Mouse (Mus musculus) neural tube, embryonic 12.5 days (tissue): ENCODE results near the gene Sfpq. TPM values are rescaled to one million over a fixed set of nuclear protein-coding genes. Genes with fewer than 3 reads are reported as not detected.
A peak's percentile ranks its signal among the peaks of the same experiment; 100 is the strongest.

Experiments
- ATAC-seq: fragments of 200-750 bp; cut with Nextera tagmentation; 2 replicates; pipeline ENCODE4 v1.8.0; 2017; ENCODE audit warnings: low read depth, mild to moderate bottlenecking, moderate TSS enrichment, moderate library complexity; ENCODE audit not compliant: low FRiP score
- H3K27ac ChIP-seq: fragments of 300-500 bp; sonication (generic); 2 replicates; pipeline ENCODE4 v1.5.1; 2016
- H3K27me3 ChIP-seq: fragments of 300-500 bp; sonication (generic); replicated peaks from 2 replicates; pipeline ENCODE4 v1.6.1; 2016; ENCODE audit warnings: mild to moderate bottlenecking
- H3K36me3 ChIP-seq: fragments of 300-500 bp; sonication (generic); 2 replicates; pipeline ENCODE4 v1.6.1; 2016; ENCODE audit warnings: mild to moderate bottlenecking
- H3K4me1 ChIP-seq: fragments of 300-500 bp; sonication (generic); 2 replicates; pipeline ENCODE4 v1.6.1; 2016
- H3K4me2 ChIP-seq: fragments of 300-500 bp; sonication (generic); replicated peaks from 2 replicates; pipeline ENCODE4 v1.6.1; 2016; ENCODE audit warnings: mild to moderate bottlenecking
- H3K4me3 ChIP-seq: fragments of 300-500 bp; sonication (generic); 2 replicates; pipeline ENCODE4 v1.5.1; 2016
- H3K9ac ChIP-seq: fragments of 300-500 bp; sonication (generic); 2 replicates; pipeline ENCODE4 v1.6.1; 2016; ENCODE audit warnings: mild to moderate bottlenecking
- H3K9me3 ChIP-seq: fragments of 300-500 bp; sonication (generic); 2 replicates; pipeline ENCODE4 v1.6.1; 2016; ENCODE audit warnings: mild to moderate bottlenecking
- WGBS: fragments of 180-500 bp; shearing (Covaris S2); methylation state at CpG from one replicate; pipeline ENCODE4 v1.1.7; 2016; 5-methylcytosine and 5-hydroxymethylcytosine counted together
- polyA plus RNA-seq: library from polyadenylated mRNA; unstranded; fragments of >200 nt; fragmentation: Nextera tagmentation; extraction: Ambion mirVana; gene quantifications from 2 replicates; pipeline ENCODE4 v1.2.1, GENCODE M21; 2016

Sfpq gene
- polyA plus RNA-seq, 1 experiment from 2014 or later, result 183 TPM

GRCm38 (mm10) chr4:127037908-127038827 is 17.0 kb downstream of the Sfpq start:
- no peaks in the 10 kb centered on the region for H3K4me1 ChIP-seq
- H3K27ac ChIP-seq, result no peak overlapping the region
- no peak overlapping the region for H3K4me3 ChIP-seq
- H3K9ac ChIP-seq, result no peak overlapping the region
- H3K4me2 ChIP-seq, result no peak overlapping the region
- peaks cover 72% of the 10 kb centered on the region for H3K36me3 ChIP-seq
- H3K27me3 ChIP-seq, result no peaks in the 10 kb centered on the region
- WGBS, result 87% methylated on average over 8 of the region's 8 CpGs
- ATAC-seq, result no peak
- no peaks in the 10 kb centered on the region for H3K9me3 ChIP-seq

GRCm38 (mm10) chr4:127038828-127039349 is 17.8 kb downstream of the Sfpq start:
- Histone ChIP-seq H3K36me3 (peaks cover 69% of the 10 kb centered on the region), H3K4me2 (no peak overlapping the region), H3K4me3 (no peak overlapping the region), H3K27me3 (no peaks in the 10 kb centered on the region), H3K9ac (no peak overlapping the region), H3K4me1 (no peaks in the 10 kb centered on the region), H3K27ac (no peak overlapping the region), H3K9me3 (no peaks in the 10 kb centered on the region)
- 96% methylated on average over 3 of the region's 3 CpGs for WGBS
- no peak for ATAC-seq

- 88% methylated on average over 3 of the region's 3 CpGs for WGBS
- Histone ChIP-seq H3K9me3 (no peaks in the 10 kb centered on the region), H3K4me3 (no peak overlapping the region), H3K27me3 (no peaks in the 10 kb centered on the region), H3K4me2 (no peak overlapping the region), H3K9ac (no peak overlapping the region), H3K4me1 (no peaks in the 10 kb centered on the region), H3K36me3 (peaks cover 69% of the 10 kb centered on the region), H3K27ac (no peak overlapping the region)
- ATAC-seq, result no peak
Measured at GRCm38 (mm10) chr4:127039871-127040483, 18.9 kb downstream of the Sfpq start.

- H3K27ac ChIP-seq, result no peak overlapping the region
- H3K4me2 ChIP-seq, result no peak overlapping the region
- H3K4me1 ChIP-seq, result no peaks in the 10 kb centered on the region
- no peak overlapping the region for H3K9ac ChIP-seq
- H3K4me3 ChIP-seq, result no peak overlapping the region
- no peak for ATAC-seq
- peaks cover 52% of the 10 kb centered on the region for H3K36me3 ChIP-seq
- H3K9me3 ChIP-seq, result no peaks in the 10 kb centered on the region
- no peaks in the 10 kb centered on the region for H3K27me3 ChIP-seq
- 88% methylated on average over 4 of the region's 4 CpGs for WGBS
Measured at GRCm38 (mm10) chr4:127043540-127043939, 22.4 kb downstream of the Sfpq start.

- Histone ChIP-seq H3K27ac (no peak overlapping the region), H3K36me3 (peaks cover 41% of the 10 kb centered on the region), H3K9me3 (no peaks in the 10 kb centered on the region), H3K9ac (no peak overlapping the region), H3K4me3 (no peak overlapping the region), H3K4me2 (no peak overlapping the region), H3K4me1 (no peaks in the 10 kb centered on the region), H3K27me3 (no peaks in the 10 kb centered on the region)
- WGBS, result 89% methylated on average over 8 of the region's 8 CpGs
- no peak for ATAC-seq
Measured at GRCm38 (mm10) chr4:127051121-127051520, 30.0 kb downstream of the Sfpq start.

GRCm38 (mm10) chr4:127053071-127053470 is 31.9 kb downstream of the Sfpq start:
- no peak overlapping the region for H3K4me2 ChIP-seq
- no peak overlapping the region for H3K9ac ChIP-seq
- H3K27ac ChIP-seq, result no peak overlapping the region
- H3K27me3 ChIP-seq, result no peaks in the 10 kb centered on the region
- H3K4me3 ChIP-seq, result no peak overlapping the region
- H3K36me3 ChIP-seq, result peaks cover 40% of the 10 kb centered on the region
- H3K9me3 ChIP-seq, result no peaks in the 10 kb centered on the region
- no peaks in the 10 kb centered on the region for H3K4me1 ChIP-seq
- no peak for ATAC-seq
- WGBS, result 95% methylated on average over 5 of the region's 5 CpGs

GRCm38 (mm10) chr4:127054522-127055198 is 33.5 kb downstream of the Sfpq start:
- no peak overlapping the region for H3K4me2 ChIP-seq
- H3K9me3 ChIP-seq, result no peaks in the 10 kb centered on the region
- peaks cover 34% of the 10 kb centered on the region for H3K36me3 ChIP-seq
- 82% methylated on average over 7 of the region's 7 CpGs for WGBS
- H3K4me1 ChIP-seq, result no peaks in the 10 kb centered on the region
- no peak overlapping the region for H3K27ac ChIP-seq
- no peak overlapping the region for H3K9ac ChIP-seq
- no peaks in the 10 kb centered on the region for H3K27me3 ChIP-seq
- no peak for ATAC-seq
- no peak overlapping the region for H3K4me3 ChIP-seq

GRCm38 (mm10) chr4:127060585-127061290 is 39.6 kb downstream of the Sfpq start, which contains the start of gene Zmym1:
Zmym1 (minus strand) TSS chr4:127061152.
- Histone ChIP-seq H3K4me2 (peak within 1 kb of the TSS; percentile 84), H3K36me3 (peaks cover 17% of the 10 kb centered on the region), H3K9me3 (no peaks in the 10 kb centered on the region), H3K4me1 (peaks cover 4% of the 10 kb centered on the region), H3K9ac (peak within 1 kb of the TSS; percentile 75), H3K27ac (no peak within 1 kb of the TSS), H3K27me3 (no peaks in the 10 kb centered on the region), H3K4me3 (peak within 1 kb of the TSS; percentile 82)
- under 1% methylated on average over 38 of the region's 38 CpGs for WGBS
- peak; percentile 82 for ATAC-seq

GRCm38 (mm10) chr4:127064051-127064450 is 42.9 kb downstream of the Sfpq start:
- Histone ChIP-seq H3K27me3 (no peaks in the 10 kb centered on the region), H3K4me2 (no peak overlapping the region), H3K36me3 (no peaks in the 10 kb centered on the region), H3K9me3 (0 out of 2 replicates have a peak, but pooled peaks cover 4% of the 10 kb centered on the region), H3K27ac (no peak overlapping the region), H3K9ac (no peak overlapping the region), H3K4me1 (peaks cover 4% of the 10 kb centered on the region), H3K4me3 (no peak overlapping the region)
- no peak for ATAC-seq
- 47% methylated on average over 1 of the region's 1 CpGs for WGBS

GRCm38 (mm10) chr4:127074915-127075314 is 53.8 kb downstream of the Sfpq start:
- no peaks in the 10 kb centered on the region for H3K9me3 ChIP-seq
- H3K27ac ChIP-seq, result no peak overlapping the region
- H3K4me3 ChIP-seq, result no peak overlapping the region
- H3K4me1 ChIP-seq, result peaks cover 6% of the 10 kb centered on the region; the same call in 1 of the 2 replicates
- H3K9ac ChIP-seq, result no peak overlapping the region
- no peak overlapping the region for H3K4me2 ChIP-seq
- 65% methylated on average over 1 of the region's 1 CpGs for WGBS
- no peaks in the 10 kb centered on the region for H3K36me3 ChIP-seq
- ATAC-seq, result no peak
- H3K27me3 ChIP-seq, result no peaks in the 10 kb centered on the region

- peak within 1 kb of the TSS; percentile 69 for H3K27ac ChIP-seq
- peaks cover 6% of the 10 kb centered on the region; the same call in 1 of the 2 replicates for H3K4me1 ChIP-seq
- H3K4me2 ChIP-seq, result peak within 1 kb of the TSS; percentile 66
- no peaks in the 10 kb centered on the region for H3K9me3 ChIP-seq
- under 1% methylated on average over 46 of the region's 46 CpGs for WGBS
- peak; percentile 97 for ATAC-seq
- H3K4me3 ChIP-seq, result peak within 1 kb of the TSS; percentile 48
- peak within 1 kb of the TSS; percentile 61 for H3K9ac ChIP-seq
- no peaks in the 10 kb centered on the region for H3K27me3 ChIP-seq
- no peaks in the 10 kb centered on the region for H3K36me3 ChIP-seq
Measured at GRCm38 (mm10) chr4:127076875-127077548, 55.9 kb downstream of the Sfpq start, which contains the start of gene Zmym6. Zmym6 (plus strand) TSS chr4:127077383.
